Comparison of ENCODE assay signal across 7 mouse cellular contexts in the genomic region with DNA sequence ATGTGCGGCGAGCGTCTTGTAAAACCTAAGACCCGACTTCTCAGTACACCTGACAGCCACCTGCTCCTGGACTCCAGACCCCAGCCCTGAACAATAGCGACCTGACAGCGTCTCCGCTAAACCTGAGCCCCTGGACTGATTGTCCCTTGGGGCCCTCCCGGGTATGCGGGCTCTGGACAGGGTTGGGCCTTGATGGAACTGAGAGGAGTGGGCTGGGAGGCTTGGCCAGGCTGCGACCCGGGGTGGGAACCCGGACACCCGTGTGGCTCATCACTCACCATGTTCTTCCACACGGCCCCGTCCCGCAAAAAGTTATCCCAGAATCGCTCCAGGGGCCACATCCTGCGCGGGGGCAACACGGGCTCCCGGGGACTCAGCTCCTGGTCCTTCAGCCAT. TPM values are rescaled to one million over a fixed set of nuclear protein-coding genes. Genes with fewer than 3 reads are reported as not detected.
DNase-seq lines count a peak whose midpoint lies in the region; ATAC-seq and TF ChIP-seq lines count a peak whose summit lies in the region.

No protein-coding gene starts in this region.

- no peaks in the 10 kb centered on the region for H3K9me3 ChIP-seq in neural tube, embryonic 11.5 days (ENCODE audit: control insufficient read depth, low read length)
- no peaks in the 10 kb centered on the region for H3K9me3 ChIP-seq in embryonic facial prominence, embryonic 14.5 days (ENCODE audit: control insufficient read depth, low read length)
- no peaks in the 10 kb centered on the region for H3K9me3 ChIP-seq in intestine, embryonic 14.5 days (ENCODE audit: control insufficient read depth, low read length)

- H3K4me2 ChIP-seq in neural tube, embryonic 11.5 days (ENCODE audit: low read depth) = peak overlapping the region; percentile 69
- H3K4me2 ChIP-seq in embryonic facial prominence, embryonic 14.5 days (ENCODE audit: low read depth, low read length) = peak overlapping the region; percentile 64
- H3K4me2 ChIP-seq in intestine, embryonic 14.5 days (ENCODE audit: low read length) = peak overlapping the region; percentile 76
- peak overlapping the region; percentile 88 for H3K4me2 ChIP-seq in myocyte (ENCODE audit: low read depth)

- H3K9ac ChIP-seq in neural tube, embryonic 11.5 days (ENCODE audit: low read length) = peak overlapping the region; percentile 82
- peak overlapping the region; percentile 87 for H3K9ac ChIP-seq in embryonic facial prominence, embryonic 14.5 days (ENCODE audit: low read depth, low read length)
- H3K9ac ChIP-seq in intestine, embryonic 14.5 days (ENCODE audit: low read length) = peak overlapping the region; percentile 91

- peaks cover 4% of the 10 kb centered on the region; the same call in 1 of the 2 replicates for H3K4me1 ChIP-seq in neural tube, embryonic 11.5 days (ENCODE audit: control insufficient read depth, insufficient read depth, low read length)
- H3K4me1 ChIP-seq in embryonic facial prominence, embryonic 14.5 days (ENCODE audit: control insufficient read depth, insufficient read depth, low read length) = peaks cover 8% of the 10 kb centered on the region
- H3K4me1 ChIP-seq in intestine, embryonic 14.5 days (replicated peaks; ENCODE audit: control insufficient read depth, insufficient read depth, low read length) = peaks cover 8% of the 10 kb centered on the region; the same call in 1 of the 2 replicates

- peak; percentile 72 for ATAC-seq in neural tube, embryonic 11.5 days (ENCODE audit: insufficient read depth, low FRiP score, low TSS enrichment)
- peak; percentile 54 for ATAC-seq in embryonic facial prominence, embryonic 14.5 days (ENCODE audit: low read depth)
- ATAC-seq in intestine, embryonic 14.5 days (replicated peaks; ENCODE audit: low FRiP score, low TSS enrichment, low read depth) = peak; percentile 73

- WGBS in neural tube, embryonic 11.5 days = 1% methylated on average over 21 of the region's 21 CpGs
- under 1% methylated on average over 11 of the region's 21 CpGs for WGBS in embryonic facial prominence, embryonic 14.5 days
- WGBS in intestine, embryonic 14.5 days = 1% methylated on average over 21 of the region's 21 CpGs

- no peak for DNase-seq in neural tube, embryonic 11.5 days (ENCODE audit: low spot score)
- no peak for DNase-seq in neural tube, embryonic 10.5 days (ENCODE audit: extremely low spot score, low spot score)
- peak; percentile 3 for DNase-seq in embryonic facial prominence, embryonic 14.5 days (ENCODE audit: low spot score)
- no peak for DNase-seq in intestine, embryonic 14.5 days (ENCODE audit: low spot score)
- no peak for DNase-seq in right cerebral cortex, postnatal 25 days
- no peak for DNase-seq in testis, postnatal 10 days (ENCODE audit: low spot score)

- H3K36me3 ChIP-seq in neural tube, embryonic 11.5 days (ENCODE audit: control insufficient read depth, insufficient read depth, low read length) = peaks cover 3% of the 10 kb centered on the region; the same call in 1 of the 2 replicates
- peaks cover 15% of the 10 kb centered on the region for H3K36me3 ChIP-seq in embryonic facial prominence, embryonic 14.5 days (ENCODE audit: control insufficient read depth, insufficient read depth, low read length)
- peaks cover 26% of the 10 kb centered on the region for H3K36me3 ChIP-seq in intestine, embryonic 14.5 days (ENCODE audit: control insufficient read depth, insufficient read depth, low read length)
- H3K36me3 ChIP-seq in myocyte (ENCODE audit: control insufficient read depth, insufficient read depth) = peaks cover 13% of the 10 kb centered on the region

- TF ChIP-seq POLR2A in myocyte (IDR thresholded peaks at IDR 0.05; ENCODE audit: insufficient read length, low read depth) = no peak

- no peaks in the 10 kb centered on the region for H3K27me3 ChIP-seq in neural tube, embryonic 11.5 days (ENCODE audit: control insufficient read depth, insufficient read depth, low read length)
- no peaks in the 10 kb centered on the region for H3K27me3 ChIP-seq in embryonic facial prominence, embryonic 14.5 days (replicated peaks; ENCODE audit: control insufficient read depth, insufficient read depth, low read length)
- H3K27me3 ChIP-seq in intestine, embryonic 14.5 days (replicated peaks; ENCODE audit: control insufficient read depth, insufficient read depth, low read length) = no peaks in the 10 kb centered on the region
- no peaks in the 10 kb centered on the region for H3K27me3 ChIP-seq in myocyte (ENCODE audit: control insufficient read depth, insufficient read depth, insufficient read length)

- H3K4me3 ChIP-seq in neural tube, embryonic 11.5 days (ENCODE audit: low read depth, low read length) = peak overlapping the region; percentile 95
- H3K4me3 ChIP-seq in embryonic facial prominence, embryonic 14.5 days (ENCODE audit: low read depth, low read length) = peak overlapping the region; percentile 83
- H3K4me3 ChIP-seq in intestine, embryonic 14.5 days (ENCODE audit: low read depth, low read length) = peak overlapping the region; percentile 94
- peak overlapping the region; percentile 86 for H3K4me3 ChIP-seq in myocyte

- H3K79me2 ChIP-seq in myocyte (ENCODE audit: control insufficient read depth, insufficient read depth) = peaks cover 40% of the 10 kb centered on the region

- no peak overlapping the region for H3K27ac ChIP-seq in neural tube, embryonic 11.5 days (ENCODE audit: low read depth, low read length)
- peak overlapping the region; percentile 57; the same call in 1 of the 2 replicates for H3K27ac ChIP-seq in embryonic facial prominence, embryonic 14.5 days (replicated peaks; ENCODE audit: low read depth, low read length)
- peak overlapping the region; percentile 76 for H3K27ac ChIP-seq in intestine, embryonic 14.5 days (ENCODE audit: low read depth)

- H3ac ChIP-seq in myocyte (ENCODE audit: control insufficient read depth, insufficient read length) = peak overlapping the region; percentile 41

TF ChIP-seq in myocyte, 11 proteins besides CTCF, POLR2A, EP300 and RAD21:
- TF ChIP-seq MYOD1 (IDR thresholded peaks at IDR 0.05; ENCODE audit: control insufficient read depth in 1 of 3, insufficient read length in 2 of 3, low read depth in 2 of 3) (no peak), CEBPB (IDR thresholded peaks at IDR 0.05; ENCODE audit: insufficient read depth, poor library complexity, severe bottlenecking) (no peak), USF1 (IDR thresholded peaks at IDR 0.05; ENCODE audit: low read depth) (no peak), MYOG (IDR thresholded peaks at IDR 0.05; ENCODE audit: control insufficient read depth in 1 of 3, insufficient read depth in 1 of 3, insufficient read length in 2 of 3, low read depth in 2 of 3) (no peak), MAX (IDR thresholded peaks at IDR 0.05; ENCODE audit: low read depth) (no peak), E2F4 (IDR thresholded peaks at IDR 0.05; ENCODE audit: insufficient read depth) (no peak), POLR2AphosphoS2 (IDR thresholded peaks at IDR 0.05; ENCODE audit: insufficient read length, low read depth) (no peak), TCF12 (IDR thresholded peaks at IDR 0.05; ENCODE audit: insufficient read depth, poor library complexity, severe bottlenecking) (no peak), SRF (IDR thresholded peaks at IDR 0.05; ENCODE audit: control insufficient read depth, insufficient read length, low read depth) (no peak), TCF3 (IDR thresholded peaks at IDR 0.05; ENCODE audit: insufficient read length, low read depth) (no peak), REST (IDR thresholded peaks at IDR 0.05; ENCODE audit: insufficient read depth, insufficient read length) (no peak)

RNA-seq across cellular contexts. Expression of gene Ndufb6, which starts 0.3 kb away (rescaled TPM):
- polyA plus RNA-seq in neural tube, embryonic 11.5 days (2014; fragmentation: Nextera tagmentation; extraction: Ambion mirVana) = 274 and 296 TPM in 2 replicates
- polyA plus RNA-seq in embryonic facial prominence, embryonic 14.5 days (2014; fragmentation: Nextera tagmentation; extraction: Ambion mirVana) = 276 and 290 TPM in 2 replicates
- polyA plus RNA-seq in intestine, embryonic 14.5 days (2014; fragmentation: Nextera tagmentation; extraction: Ambion mirVana) = 326 and 341 TPM in 2 replicates
- 309 TPM for polyA plus RNA-seq in myocyte (2012; fragmentation: generic; extraction: Trizol)

RNA-seq across cellular contexts. Expression of gene Topors, which starts 9.2 kb away (rescaled TPM):
- 49.0 and 49.3 TPM in 2 replicates for polyA plus RNA-seq in neural tube, embryonic 11.5 days (2014; fragmentation: Nextera tagmentation; extraction: Ambion mirVana)
- polyA plus RNA-seq in embryonic facial prominence, embryonic 14.5 days (2014; fragmentation: Nextera tagmentation; extraction: Ambion mirVana) = 37.8 and 40.0 TPM in 2 replicates
- 40.6 and 43.3 TPM in 2 replicates for polyA plus RNA-seq in intestine, embryonic 14.5 days (2014; fragmentation: Nextera tagmentation; extraction: Ambion mirVana)
- polyA plus RNA-seq in myocyte (2012; fragmentation: generic; extraction: Trizol) = 6.7 TPM

RNA-seq across cellular contexts. Expression of gene Smim27, which starts 9.5 kb away (rescaled TPM):
- polyA plus RNA-seq in neural tube, embryonic 11.5 days (2014; fragmentation: Nextera tagmentation; extraction: Ambion mirVana) = 21.6 and 27.7 TPM in 2 replicates
- 35.1 and 47.1 TPM in 2 replicates for polyA plus RNA-seq in embryonic facial prominence, embryonic 14.5 days (2014; fragmentation: Nextera tagmentation; extraction: Ambion mirVana)
- 36.1 and 43.5 TPM in 2 replicates for polyA plus RNA-seq in intestine, embryonic 14.5 days (2014; fragmentation: Nextera tagmentation; extraction: Ambion mirVana)
- 6.2 TPM for polyA plus RNA-seq in myocyte (2012; fragmentation: generic; extraction: Trizol)

RNA-seq across cellular contexts. Expression of gene Ddx58, which starts 39.2 kb away (rescaled TPM):
- polyA plus RNA-seq in neural tube, embryonic 11.5 days (2014; fragmentation: Nextera tagmentation; extraction: Ambion mirVana) = 2.8 and 4.1 TPM in 2 replicates
- 9.0 and 9.7 TPM in 2 replicates for polyA plus RNA-seq in embryonic facial prominence, embryonic 14.5 days (2014; fragmentation: Nextera tagmentation; extraction: Ambion mirVana)
- polyA plus RNA-seq in intestine, embryonic 14.5 days (2014; fragmentation: Nextera tagmentation; extraction: Ambion mirVana) = 6.4 and 8.2 TPM in 2 replicates
- polyA plus RNA-seq in myocyte (2012; fragmentation: generic; extraction: Trizol) = 4.1 TPM
